Mouse (Mus musculus): ENCODE results near the gene Ccnj.

Gene Ccnj

GRCm38 (mm10) chr19:40844731-40845130 lies 13.7 kb downstream of the Ccnj start:
- no peak for DNase-seq (ENCODE audit: low spot score)

GRCm38 (mm10) chr19:40849391-40849790 lies 18.3 kb downstream of the Ccnj start:
- DNase-seq (ENCODE audit: low spot score), result no peak

- peak; percentile 83 for DNase-seq (ENCODE audit: low spot score)
Measured at GRCm38 (mm10) chr19:40859555-40859954, 28.5 kb downstream of the Ccnj start.

- DNase-seq (ENCODE audit: low spot score), result peak; percentile 14
Measured at GRCm38 (mm10) chr19:40868284-40868683, 37.2 kb downstream of the Ccnj start.

- DNase-seq (ENCODE audit: low spot score), result no peak
Measured at GRCm38 (mm10) chr19:40869425-40870105, 38.5 kb downstream of the Ccnj start.

GRCm38 (mm10) chr19:40872955-40873665 lies 42.0 kb downstream of the Ccnj start:
- no peak for DNase-seq (ENCODE audit: low spot score)

GRCm38 (mm10) chr19:40881700-40882099 lies 50.6 kb downstream of the Ccnj start:
- no peak for DNase-seq (ENCODE audit: low spot score)

GRCm38 (mm10) chr19:40888887-40889286 lies 57.8 kb downstream of the Ccnj start:
- DNase-seq (ENCODE audit: low spot score), result no peak

GRCm38 (mm10) chr19:40894071-40894506 lies 63.0 kb downstream of the Ccnj start:
- no peak for DNase-seq (ENCODE audit: low spot score)

- no peak for DNase-seq (ENCODE audit: low spot score)
Measured at GRCm38 (mm10) chr19:40894519-40895392, 63.7 kb downstream of the Ccnj start, which contains the start of gene Zfp518a. Zfp518a (plus strand) TSS chr19:40894705.

GRCm38 (mm10) chr19:40895393-40895703 lies 64.3 kb downstream of the Ccnj start:
- no peak for DNase-seq (ENCODE audit: low spot score)
